Mouse (Mus musculus) stomach, embryonic 15.5 days (tissue): ENCODE results near the gene Zbtb44. TPM values are rescaled to one million over a fixed set of nuclear protein-coding genes. Genes with fewer than 3 reads are reported as not detected.

Experiments
- ATAC-seq: fragments of 200-750 bp; cut with Nextera tagmentation; 2 replicates; pipeline ENCODE4 v1.8.0; 2017; ENCODE audit warnings: low read depth, moderate number of reproducible peaks, moderate TSS enrichment; ENCODE audit not compliant: insufficient read depth, low FRiP score
- H3K27ac ChIP-seq: fragments of 300-500 bp; sonication (generic); 2 replicates; pipeline ENCODE4 v1.5.1; 2015; ENCODE audit warnings: mild to moderate bottlenecking, inconsistent platforms
- H3K27me3 ChIP-seq: fragments of 300-500 bp; sonication (generic); replicated peaks from 2 replicates; pipeline ENCODE4 v1.6.1; 2015; ENCODE audit warnings: inconsistent platforms
- H3K36me3 ChIP-seq: fragments of 300-500 bp; sonication (generic); 2 replicates; pipeline ENCODE4 v1.6.1; 2015; ENCODE audit warnings: inconsistent platforms
- H3K4me1 ChIP-seq: fragments of 300-500 bp; sonication (generic); 2 replicates; pipeline ENCODE4 v1.6.1; 2015; ENCODE audit warnings: inconsistent platforms
- H3K4me2 ChIP-seq: fragments of 300-500 bp; sonication (generic); 2 replicates; pipeline ENCODE4 v1.6.1; 2015; ENCODE audit warnings: mild to moderate bottlenecking, inconsistent platforms
- H3K4me3 ChIP-seq: fragments of 300-500 bp; sonication (generic); replicated peaks from 2 replicates; pipeline ENCODE4 v1.5.1; 2015; ENCODE audit warnings: inconsistent platforms
- H3K9ac ChIP-seq: fragments of 300-500 bp; sonication (generic); 2 replicates; pipeline ENCODE4 v1.6.1; 2015; ENCODE audit warnings: inconsistent platforms
- H3K9me3 ChIP-seq: fragments of 300-500 bp; sonication (generic); 2 replicates; pipeline ENCODE4 v1.6.1; 2016; ENCODE audit warnings: inconsistent platforms
- WGBS: fragments of 180-500 bp; shearing (Covaris S2); methylation state at CpG from one replicate; pipeline ENCODE4 v1.1.7; 2015; 5-methylcytosine and 5-hydroxymethylcytosine counted together
- polyA plus RNA-seq: library from polyadenylated mRNA; unstranded; fragments of >200 nt; fragmentation: Nextera tagmentation; extraction: Ambion mirVana; gene quantifications from 2 replicates; pipeline ENCODE4 v1.2.1, GENCODE M21; 2015

The Zbtb44 gene
- polyA plus RNA-seq, 1 experiment from 2014 or later = 8.9 TPM

DNA sequence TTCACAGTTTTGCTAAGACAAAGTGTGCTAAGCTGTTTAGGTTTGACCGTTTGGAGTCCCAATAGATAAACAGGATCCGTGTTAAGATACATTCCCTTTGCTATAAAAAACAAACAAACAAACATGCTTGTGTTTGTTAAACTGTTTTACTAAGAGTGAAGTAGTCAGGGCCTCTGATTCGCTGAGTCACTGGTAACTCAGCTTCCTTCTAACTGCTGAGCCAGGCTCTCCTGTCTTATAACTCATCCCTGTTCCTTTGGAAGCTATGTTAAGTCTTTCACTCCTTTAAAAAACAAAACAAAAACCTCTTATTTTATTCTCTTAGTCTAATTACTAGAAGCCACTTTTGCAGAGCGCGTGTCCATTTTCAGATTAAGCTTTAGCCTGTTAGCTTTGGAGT, 41.8 kb downstream of the Zbtb44 start:
- Histone ChIP-seq H3K4me2 (no peak overlapping the region), H3K27me3 (no peaks in the 10 kb centered on the region), H3K4me3 (no peak overlapping the region), H3K9me3 (no peaks in the 10 kb centered on the region), H3K36me3 (no peaks in the 10 kb centered on the region), H3K9ac (no peak overlapping the region), H3K4me1 (no peaks in the 10 kb centered on the region), H3K27ac (no peak overlapping the region)
- ATAC-seq = no peak
- WGBS = 83% methylated on average over 5 of the region's 5 CpGs

DNA sequence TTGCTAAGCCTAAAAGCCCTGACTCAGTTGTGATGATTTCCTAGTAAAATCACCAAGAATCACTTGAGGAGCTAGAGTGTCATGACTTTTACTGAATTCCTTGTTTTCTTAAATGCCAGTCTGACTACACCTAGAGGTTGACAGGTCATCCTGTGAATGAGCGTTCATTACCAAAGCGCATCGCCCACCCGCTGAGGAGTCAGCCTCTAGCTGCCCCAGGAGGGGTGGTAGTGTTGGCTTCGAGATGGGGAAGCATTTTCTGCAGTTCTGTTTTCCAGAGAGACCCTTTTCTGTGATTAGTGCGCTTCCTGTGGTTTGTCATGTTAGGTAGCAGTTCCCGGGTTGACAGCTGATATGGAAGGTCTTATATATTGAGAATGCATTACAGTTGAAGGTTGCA, 43.4 kb downstream of the Zbtb44 start:
- WGBS = 81% methylated on average over 7 of the region's 7 CpGs

DNA sequence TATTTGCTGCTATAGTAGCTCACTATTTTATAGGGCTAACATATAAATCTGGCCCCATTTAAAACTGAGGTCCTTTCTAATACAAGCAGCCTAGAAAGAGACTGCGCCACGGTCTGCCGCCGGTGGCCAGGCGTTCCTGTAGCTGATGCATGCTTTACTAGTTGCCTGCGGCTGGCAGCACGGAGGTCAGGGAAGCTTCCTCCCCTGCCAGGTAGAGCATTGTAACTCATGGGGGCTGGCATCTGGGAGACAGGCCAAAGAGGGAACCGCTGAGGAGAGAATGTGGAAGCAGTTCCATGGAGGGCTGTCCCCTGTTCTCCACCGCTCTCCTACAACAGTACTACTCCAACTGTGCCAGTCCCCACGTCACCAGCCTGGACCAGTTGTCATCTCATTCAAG, 44.4 kb downstream of the Zbtb44 start:
- no peaks in the 10 kb centered on the region for H3K4me1 ChIP-seq
- no peaks in the 10 kb centered on the region for H3K36me3 ChIP-seq
- H3K9me3 ChIP-seq = no peaks in the 10 kb centered on the region
- H3K4me3 ChIP-seq = no peak overlapping the region
- no peak overlapping the region for H3K4me2 ChIP-seq
- H3K9ac ChIP-seq = no peak overlapping the region
- H3K27ac ChIP-seq = no peak overlapping the region
- no peaks in the 10 kb centered on the region for H3K27me3 ChIP-seq
- ATAC-seq = no peak
- WGBS = 91% methylated on average over 10 of the region's 10 CpGs

More for the DNA sequence above, 43.4 kb downstream of the Zbtb44 start:
- no peak overlapping the region for H3K27ac ChIP-seq
- H3K4me3 ChIP-seq = no peak overlapping the region
- no peak overlapping the region for H3K4me2 ChIP-seq
- no peak for ATAC-seq
- no peaks in the 10 kb centered on the region for H3K9me3 ChIP-seq
- H3K9ac ChIP-seq = no peak overlapping the region
- no peaks in the 10 kb centered on the region for H3K36me3 ChIP-seq
- H3K4me1 ChIP-seq = no peaks in the 10 kb centered on the region
- no peaks in the 10 kb centered on the region for H3K27me3 ChIP-seq

DNA sequence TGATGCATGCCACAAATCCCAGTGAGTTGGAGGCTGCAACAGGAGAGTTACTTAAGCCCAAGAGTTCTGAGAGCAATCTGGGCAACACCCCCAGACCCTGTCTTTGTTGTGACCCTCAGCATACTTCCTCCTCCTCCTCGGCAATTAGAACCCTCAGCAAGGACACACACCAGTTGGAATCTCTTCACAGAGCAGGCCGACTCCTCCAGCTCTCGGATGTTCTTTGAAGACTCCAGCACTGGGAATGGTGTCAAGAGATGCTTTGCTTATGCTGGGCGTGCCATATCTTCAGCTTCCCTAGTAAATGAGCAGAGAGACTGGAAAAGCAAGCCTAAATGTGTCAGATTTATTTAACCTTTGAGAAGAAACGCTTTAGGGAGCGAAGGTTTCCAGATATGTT, 50.3 kb downstream of the Zbtb44 start:
- Histone ChIP-seq H3K4me2 (no peak overlapping the region), H3K9me3 (no peaks in the 10 kb centered on the region), H3K9ac (no peak overlapping the region), H3K4me3 (no peak overlapping the region), H3K27me3 (no peaks in the 10 kb centered on the region), H3K27ac (no peak overlapping the region), H3K36me3 (no peaks in the 10 kb centered on the region), H3K4me1 (peaks cover 2% of the 10 kb centered on the region; the same call in 1 of the 2 replicates)
- 53% methylated on average over 6 of the region's 6 CpGs for WGBS
- no peak for ATAC-seq

DNA sequence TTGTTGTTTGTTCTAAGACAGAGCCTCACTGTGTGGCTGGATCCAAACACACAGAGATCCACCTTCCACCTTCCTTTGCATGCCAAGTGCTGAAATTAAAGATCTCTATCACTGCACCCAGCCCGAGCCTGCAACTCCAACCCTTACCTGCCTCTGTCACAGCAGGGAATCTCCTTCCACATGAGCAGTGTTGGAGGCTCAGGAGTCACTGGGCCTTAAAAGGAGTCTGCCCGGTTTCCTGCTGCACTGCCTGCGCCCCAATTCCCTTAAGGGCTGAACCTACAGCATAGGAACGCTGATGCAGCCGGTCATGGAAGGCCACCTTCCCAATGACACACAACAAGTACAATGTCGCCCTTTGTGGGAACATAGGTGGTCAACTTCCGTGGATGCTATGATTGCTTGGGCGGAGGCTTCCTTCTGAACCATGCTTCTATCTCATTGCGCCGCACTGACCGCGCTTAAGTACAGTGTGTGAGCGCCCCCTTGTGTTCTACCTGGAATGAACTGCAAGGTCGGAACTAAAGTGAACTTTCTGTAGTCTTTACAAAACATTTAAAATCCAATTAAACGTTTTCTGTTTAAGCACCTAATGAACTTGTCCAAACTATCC, 51.7 kb downstream of the Zbtb44 start:
- Histone ChIP-seq H3K4me1 (peaks cover 2% of the 10 kb centered on the region; the same call in 1 of the 2 replicates), H3K9me3 (no peaks in the 10 kb centered on the region), H3K4me2 (no peak overlapping the region), H3K4me3 (0 out of 2 replicates have a peak overlapping the region, but pooled peaks have one; percentile 2), H3K36me3 (no peaks in the 10 kb centered on the region), H3K27ac (no peak overlapping the region), H3K27me3 (no peaks in the 10 kb centered on the region), H3K9ac (no peak overlapping the region)
- ATAC-seq = no peak
- WGBS = 7% methylated on average over 15 of the region's 15 CpGs

DNA sequence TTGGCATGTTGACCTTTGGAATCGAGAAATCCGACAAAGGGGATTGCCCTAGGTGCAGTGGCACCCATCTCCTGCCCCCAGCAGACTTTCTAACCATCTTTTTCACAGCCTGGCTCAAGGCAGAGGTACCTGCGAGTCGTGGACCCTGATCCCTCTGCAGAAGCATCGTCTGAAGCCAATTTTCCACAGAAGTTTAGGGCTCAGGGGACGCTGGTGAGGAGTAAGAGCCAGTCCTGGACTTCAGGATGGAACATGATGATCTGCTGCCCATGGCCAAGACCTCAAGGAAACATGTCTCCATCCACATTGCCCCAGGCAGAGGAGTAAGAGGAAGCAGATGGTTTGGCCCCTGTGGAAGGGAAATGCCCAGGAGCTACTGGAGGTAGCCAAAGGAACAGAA, 52.3 kb downstream of the Zbtb44 start:
- no peaks in the 10 kb centered on the region for H3K36me3 ChIP-seq
- no peak overlapping the region for H3K9ac ChIP-seq

DNA sequence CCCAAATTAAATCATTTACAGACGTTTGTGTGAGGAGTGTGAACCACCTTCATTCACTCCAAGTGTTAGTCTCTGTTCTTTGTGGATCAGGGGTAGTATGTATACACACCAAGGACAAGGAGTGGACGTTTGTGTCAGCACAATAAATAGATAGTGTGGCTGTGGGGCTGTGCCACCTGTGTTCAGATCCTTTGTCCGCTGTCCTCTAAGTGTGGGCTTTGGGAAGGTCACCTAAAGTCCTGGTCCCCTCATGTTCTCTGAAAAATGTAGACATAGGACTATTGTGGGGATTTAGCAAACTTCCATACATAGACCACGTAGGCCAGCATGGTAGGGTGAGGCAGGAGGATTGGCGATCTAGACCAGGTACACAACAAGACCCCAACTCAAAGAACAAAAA, 55.1 kb downstream of the Zbtb44 start:
- WGBS = 71% methylated on average over 5 of the region's 5 CpGs
- ATAC-seq = no peak
- Histone ChIP-seq H3K27me3 (no peaks in the 10 kb centered on the region), H3K27ac (no peak overlapping the region), H3K36me3 (no peaks in the 10 kb centered on the region), H3K9me3 (no peaks in the 10 kb centered on the region), H3K9ac (no peak overlapping the region), H3K4me1 (peaks cover 2% of the 10 kb centered on the region; the same call in 1 of the 2 replicates), H3K4me2 (no peak overlapping the region), H3K4me3 (no peak overlapping the region)

More for the DNA sequence above, 52.3 kb downstream of the Zbtb44 start:
- Histone ChIP-seq H3K27me3 (no peaks in the 10 kb centered on the region), H3K4me2 (no peak overlapping the region), H3K4me3 (no peak overlapping the region), H3K9me3 (no peaks in the 10 kb centered on the region), H3K4me1 (peaks cover 2% of the 10 kb centered on the region; the same call in 1 of the 2 replicates), H3K27ac (no peak overlapping the region)
- ATAC-seq = no peak
- WGBS = 78% methylated on average over 6 of the region's 6 CpGs

DNA sequence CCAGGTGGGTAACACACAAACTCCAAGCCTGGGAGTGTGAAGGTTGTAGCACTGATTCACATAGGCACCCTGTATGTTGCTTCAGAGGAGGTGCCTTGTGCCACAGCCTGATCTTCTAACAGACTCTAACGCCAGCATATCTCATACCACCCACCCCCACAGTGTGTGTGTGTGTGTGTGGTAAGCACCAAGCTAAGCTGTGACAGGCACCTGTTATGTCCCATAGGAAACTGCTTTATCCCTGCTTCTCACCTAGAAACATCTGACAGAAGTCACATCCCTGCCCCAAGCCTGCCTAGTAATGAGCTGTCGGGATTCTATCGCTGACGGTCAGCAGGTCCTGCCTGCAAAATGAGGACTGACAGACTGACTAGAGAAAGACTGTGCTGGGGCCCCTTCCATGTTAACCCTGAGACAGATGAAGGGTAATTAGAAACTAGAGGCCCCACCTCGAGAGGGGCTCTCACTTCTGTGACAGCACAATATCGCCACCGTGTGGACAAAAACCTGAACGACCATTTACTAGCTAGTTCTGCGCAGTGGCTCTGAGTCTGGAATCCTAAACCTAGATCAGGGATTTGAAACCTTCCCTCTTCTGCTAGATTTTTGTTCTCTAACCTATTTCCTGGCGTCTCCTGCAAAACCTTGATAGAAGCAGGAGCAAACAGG, 55.8 kb downstream of the Zbtb44 start:
- Histone ChIP-seq H3K27me3 (no peaks in the 10 kb centered on the region), H3K4me1 (peaks cover 2% of the 10 kb centered on the region; the same call in 1 of the 2 replicates), H3K36me3 (no peaks in the 10 kb centered on the region), H3K9me3 (no peaks in the 10 kb centered on the region), H3K4me2 (no peak overlapping the region; the same call in 1 of the 2 replicates), H3K27ac (no peak overlapping the region), H3K4me3 (no peak overlapping the region), H3K9ac (no peak overlapping the region)
- no peak for ATAC-seq
- 19% methylated on average over 10 of the region's 10 CpGs for WGBS

- no peak overlapping the region for H3K27ac ChIP-seq
- H3K4me2 ChIP-seq = no peak overlapping the region
- H3K4me1 ChIP-seq = peaks cover 2% of the 10 kb centered on the region; the same call in 1 of the 2 replicates
- H3K27me3 ChIP-seq = no peaks in the 10 kb centered on the region
- no peaks in the 10 kb centered on the region for H3K9me3 ChIP-seq
- no peak overlapping the region for H3K9ac ChIP-seq
- H3K36me3 ChIP-seq = no peaks in the 10 kb centered on the region
- WGBS = 77% methylated on average over 7 of the region's 7 CpGs
- H3K4me3 ChIP-seq = no peak overlapping the region
- no peak for ATAC-seq
Observed at GRCm38 (mm10) chr9:31086754-31087145, 56.3 kb downstream of the Zbtb44 start.

DNA sequence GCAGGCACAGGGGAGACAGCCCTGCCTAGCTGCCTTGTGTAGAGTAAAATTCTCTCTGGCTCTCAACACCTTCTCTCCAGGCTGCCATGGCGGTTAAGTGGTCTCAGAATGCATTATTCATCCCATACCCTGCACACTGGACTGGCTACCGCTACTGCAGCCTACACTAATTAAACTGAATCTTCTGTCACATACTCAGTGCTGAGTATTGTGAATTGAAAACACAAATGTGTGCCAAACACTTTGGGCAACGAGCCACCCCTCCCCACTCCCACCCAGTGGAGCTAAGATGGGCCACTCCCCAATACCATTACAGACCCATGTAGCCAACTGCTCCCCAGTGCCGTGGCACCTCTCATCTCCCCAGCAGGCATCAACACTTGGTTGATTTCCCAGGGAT, 57.0 kb downstream of the Zbtb44 start:
- Histone ChIP-seq H3K36me3 (no peaks in the 10 kb centered on the region), H3K9me3 (no peaks in the 10 kb centered on the region), H3K4me3 (no peak overlapping the region), H3K27ac (no peak overlapping the region), H3K27me3 (no peaks in the 10 kb centered on the region), H3K9ac (no peak overlapping the region), H3K4me2 (no peak overlapping the region), H3K4me1 (no peaks in the 10 kb centered on the region)
- ATAC-seq = no peak
- WGBS = 82% methylated on average over 4 of the region's 4 CpGs

- 69% methylated on average over 3 of the region's 3 CpGs for WGBS
- Histone ChIP-seq H3K27me3 (no peaks in the 10 kb centered on the region), H3K36me3 (no peaks in the 10 kb centered on the region), H3K9ac (no peak overlapping the region), H3K27ac (no peak overlapping the region), H3K4me2 (no peak overlapping the region), H3K4me3 (no peak overlapping the region), H3K4me1 (no peaks in the 10 kb centered on the region), H3K9me3 (no peaks in the 10 kb centered on the region)
- ATAC-seq = no peak
Observed at GRCm38 (mm10) chr9:31088116-31088515, 57.7 kb downstream of the Zbtb44 start.

GRCm38 (mm10) chr9:31088883-31089282, 58.4 kb downstream of the Zbtb44 start:
- H3K27me3 ChIP-seq = no peaks in the 10 kb centered on the region

More at GRCm38 (mm10) chr9:31088883-31089282, 58.4 kb downstream of the Zbtb44 start:
- no peak for ATAC-seq
- Histone ChIP-seq H3K9ac (no peak overlapping the region), H3K4me2 (no peak overlapping the region), H3K4me3 (no peak overlapping the region), H3K36me3 (no peaks in the 10 kb centered on the region), H3K4me1 (no peaks in the 10 kb centered on the region), H3K9me3 (no peaks in the 10 kb centered on the region), H3K27ac (no peak overlapping the region)
- 77% methylated on average over 4 of the region's 4 CpGs for WGBS
